Mouse (Mus musculus) gonadal fat pad, adult 2 months (tissue): Measurements from ENCODE around the gene Bcl2. TPM values are rescaled to one million over a fixed set of nuclear protein-coding genes. Genes with fewer than 3 reads are reported as not detected.

Source experiments
- DNase-seq: peaks from one replicate; pipeline ENCODE4 v3.0.0-alpha.2; 2012; ENCODE audit warnings: low read depth
- polyA plus RNA-seq: library from polyadenylated mRNA; depleted of rRNA; stranded (reverse); fragments of >200 nt; gene quantifications from 2 replicates; pipeline ENCODE4 v1.2.3, GENCODE M21; 2012

The Bcl2 gene
- polyA plus RNA-seq, 1 experiment, result 2.4 TPM

DNA sequence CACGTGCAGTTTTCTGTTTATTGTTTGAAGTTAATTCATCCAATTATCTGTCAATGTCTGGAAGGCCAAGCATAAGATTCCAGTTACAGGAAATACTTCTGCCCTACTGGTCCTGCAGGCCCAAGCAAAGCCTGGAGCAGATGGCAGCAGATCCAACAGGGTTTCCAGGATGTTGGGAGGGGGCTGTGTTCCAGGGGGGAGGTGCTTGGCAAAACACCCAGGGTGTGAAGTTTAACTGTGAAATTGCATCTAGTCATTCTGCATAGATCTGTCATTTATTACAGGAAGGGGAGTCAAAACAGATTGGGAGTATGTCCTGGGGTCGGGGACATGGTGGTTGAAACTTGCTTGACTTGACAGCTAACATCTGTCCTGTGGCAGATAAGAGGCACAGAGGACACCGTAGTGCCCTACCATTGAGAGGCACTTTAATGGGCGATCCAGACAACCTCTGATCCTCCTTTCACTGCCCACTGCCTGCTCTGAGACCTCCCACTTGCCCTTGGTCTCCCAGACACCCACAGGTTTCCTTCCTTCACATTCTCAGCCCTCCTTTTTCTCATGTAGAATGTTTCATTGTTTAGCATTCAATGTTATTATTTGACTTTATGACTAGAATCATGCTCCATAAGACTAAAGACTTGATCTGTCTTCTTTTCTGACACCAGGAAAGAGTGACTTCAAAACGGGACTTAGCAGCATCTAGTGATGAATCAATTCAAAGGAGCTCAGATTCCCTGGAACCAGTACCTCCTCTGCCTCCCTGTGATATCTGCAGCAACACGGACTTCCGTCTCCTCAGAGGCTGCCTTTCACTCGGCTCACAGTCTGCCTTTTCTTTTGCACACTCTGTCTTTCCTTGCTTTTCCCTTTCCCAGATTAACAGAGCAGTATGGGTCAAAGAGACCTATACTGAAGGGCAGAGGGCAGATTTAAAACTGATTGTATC lies 47.7 kb downstream of the Bcl2 start:
- DNase-seq, result no peak

DNA sequence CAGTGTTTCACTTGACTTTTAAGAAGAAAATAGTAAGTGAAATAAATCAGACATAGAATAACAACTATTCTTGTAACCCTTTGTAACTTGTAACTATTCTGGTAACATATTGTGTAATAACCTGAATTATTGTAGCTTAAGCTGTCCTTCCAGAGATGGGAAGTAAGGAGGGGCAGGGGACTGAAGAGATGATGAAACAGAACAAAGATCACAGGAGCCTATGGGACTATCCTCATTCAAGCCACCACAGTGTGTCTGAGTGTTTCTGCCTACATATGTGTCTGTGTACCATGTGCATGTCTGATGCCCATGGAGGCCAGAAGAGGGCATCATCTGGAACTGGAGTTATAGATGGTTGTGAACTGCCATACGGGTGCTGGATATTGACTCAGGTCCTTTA lies 49.1 kb downstream of the Bcl2 start:
- DNase-seq, result no peak

- no peak for DNase-seq
Observed at GRCm38 (mm10) chr1:106662486-106662885, 51.6 kb downstream of the Bcl2 start.

DNA sequence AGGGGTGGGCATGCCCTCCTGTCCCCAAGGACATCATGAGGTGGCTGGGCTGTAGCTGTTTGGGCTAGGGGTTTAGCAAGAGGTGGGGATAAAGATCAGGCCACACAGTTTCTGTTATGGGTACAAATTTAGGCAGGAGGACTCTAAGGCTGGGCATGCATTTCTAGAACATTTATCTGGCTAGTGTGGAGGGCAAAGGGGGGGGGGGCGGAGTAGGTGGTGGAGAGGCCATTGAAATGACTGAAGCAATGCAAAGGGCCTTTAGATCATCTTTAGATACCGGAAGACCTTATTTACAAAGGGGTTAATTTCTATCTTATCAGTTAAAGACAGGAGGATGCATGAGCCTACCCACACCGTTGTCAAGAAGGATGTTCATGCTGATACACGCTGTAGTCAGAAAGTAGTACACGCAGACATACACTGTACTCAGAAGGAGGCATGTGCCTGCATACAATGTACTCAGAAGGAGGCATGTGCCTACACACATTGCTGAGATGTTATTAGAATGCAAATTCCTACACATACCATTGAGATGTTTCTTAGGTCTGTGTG lies 55.7 kb downstream of the Bcl2 start:
- DNase-seq, result no peak

DNA sequence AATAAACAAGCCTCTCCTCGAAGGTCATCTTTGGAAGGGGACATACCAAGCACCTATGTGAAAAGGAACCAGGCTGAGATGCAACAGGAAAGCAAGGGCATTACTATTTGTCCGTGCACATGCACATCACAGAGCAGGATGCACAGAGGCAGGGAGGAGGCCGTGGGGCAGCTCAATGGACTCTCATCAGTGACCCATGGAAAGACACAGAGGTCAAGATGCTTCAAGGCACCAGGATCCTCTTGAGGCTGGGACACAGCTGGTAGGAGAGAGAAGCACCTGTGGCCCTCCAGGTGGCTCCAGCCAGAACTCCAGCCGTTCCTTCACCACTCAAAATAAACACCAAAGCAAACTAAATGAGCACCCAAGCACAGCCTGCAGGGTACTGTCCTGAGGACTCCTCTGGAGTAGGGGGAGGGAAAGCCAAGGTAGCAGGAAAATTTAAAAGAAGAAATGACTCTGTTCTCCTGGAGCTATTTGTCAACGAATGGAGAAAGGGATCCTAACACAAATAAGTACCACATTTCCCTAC lies 57.8 kb downstream of the Bcl2 start:
- no peak for DNase-seq

- no peak for DNase-seq
Observed at GRCm38 (mm10) chr1:106654254-106654653, 59.8 kb downstream of the Bcl2 start.

DNA sequence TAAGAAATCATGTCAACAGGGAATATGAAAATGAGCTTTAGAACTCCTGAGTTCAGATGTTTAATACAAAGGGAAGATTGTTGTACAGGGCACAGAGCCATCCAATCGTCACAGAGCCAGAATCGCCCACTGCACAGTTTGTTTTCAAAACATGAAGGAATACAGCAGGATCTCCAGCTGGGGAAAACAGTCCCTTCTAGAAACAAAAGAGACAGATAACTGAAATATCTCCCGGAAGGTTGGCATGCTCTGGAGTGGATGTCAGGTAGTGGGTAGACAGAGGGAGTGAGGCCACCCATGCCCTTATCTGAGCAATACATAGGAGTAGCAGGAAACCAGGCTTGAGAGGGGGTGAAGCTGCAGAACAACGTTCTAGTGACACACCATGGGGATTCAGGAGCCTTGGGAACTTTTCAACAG lies 60.6 kb downstream of the Bcl2 start:
- DNase-seq, result no peak

DNA sequence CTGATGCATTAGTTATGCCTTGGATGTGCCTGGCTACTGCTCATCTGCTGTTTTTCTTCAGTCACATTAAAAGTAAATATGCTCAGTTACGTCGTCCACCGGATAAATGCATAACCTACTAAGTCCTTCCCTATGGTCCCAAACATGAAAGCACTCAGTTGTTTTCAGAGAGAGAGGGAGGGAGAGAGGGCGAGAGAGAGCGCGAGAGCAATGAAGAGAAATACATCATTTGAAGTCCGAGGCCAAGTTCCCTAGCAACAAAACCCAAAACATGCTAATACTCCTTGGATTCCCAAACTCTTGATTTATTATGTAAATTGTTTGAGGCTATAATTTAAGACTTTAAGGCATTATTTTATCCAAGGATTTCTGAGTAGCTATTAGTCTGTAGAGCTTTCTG lies 62.9 kb downstream of the Bcl2 start:
- DNase-seq, result no peak

- DNase-seq, result no peak
Observed at GRCm38 (mm10) chr1:106650427-106650826, 63.6 kb downstream of the Bcl2 start.

DNA sequence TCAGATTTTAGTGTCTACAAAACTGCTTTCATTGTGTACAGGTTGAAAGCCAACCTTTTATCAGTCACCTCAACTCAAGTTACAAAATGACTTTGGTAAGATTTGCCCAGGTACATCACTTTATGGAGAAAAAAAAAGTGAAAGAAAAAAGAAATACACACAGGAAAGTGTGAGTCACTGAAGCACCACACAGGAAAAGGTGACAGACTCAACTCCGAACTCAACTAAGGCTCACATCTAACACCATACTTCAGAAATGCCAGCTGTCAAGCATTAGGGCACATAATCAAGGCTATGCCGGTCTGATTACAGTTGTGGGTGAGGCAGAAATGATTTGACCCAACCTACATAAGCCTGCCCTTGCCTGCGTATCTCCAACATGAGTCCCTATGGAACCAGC lies 66.7 kb downstream of the Bcl2 start:
- no peak for DNase-seq

- no peak for DNase-seq
Observed at GRCm38 (mm10) chr1:106644566-106644965, 69.5 kb downstream of the Bcl2 start.

GRCm38 (mm10) chr1:106643527-106643926 lies 70.5 kb downstream of the Bcl2 start:
- no peak for DNase-seq

DNA sequence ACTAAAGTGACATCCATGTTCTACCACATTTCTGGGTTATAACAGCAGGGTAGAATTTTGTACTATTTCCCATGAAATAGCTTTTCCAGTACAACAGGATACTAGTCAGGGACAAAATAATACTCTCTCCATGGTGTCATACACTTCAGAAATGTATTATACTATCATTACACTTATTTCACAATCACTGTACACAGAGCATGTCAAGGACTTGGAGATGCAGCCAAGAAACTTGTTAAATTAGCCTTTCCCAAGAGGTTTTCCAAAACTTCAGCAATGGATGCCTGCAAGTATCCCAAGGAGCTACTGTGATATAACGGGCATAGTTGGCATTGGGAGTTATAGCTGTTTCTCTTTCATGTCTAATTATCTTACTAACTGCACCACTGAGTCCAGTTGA lies 73.5 kb downstream of the Bcl2 start:
- DNase-seq, result no peak

DNA sequence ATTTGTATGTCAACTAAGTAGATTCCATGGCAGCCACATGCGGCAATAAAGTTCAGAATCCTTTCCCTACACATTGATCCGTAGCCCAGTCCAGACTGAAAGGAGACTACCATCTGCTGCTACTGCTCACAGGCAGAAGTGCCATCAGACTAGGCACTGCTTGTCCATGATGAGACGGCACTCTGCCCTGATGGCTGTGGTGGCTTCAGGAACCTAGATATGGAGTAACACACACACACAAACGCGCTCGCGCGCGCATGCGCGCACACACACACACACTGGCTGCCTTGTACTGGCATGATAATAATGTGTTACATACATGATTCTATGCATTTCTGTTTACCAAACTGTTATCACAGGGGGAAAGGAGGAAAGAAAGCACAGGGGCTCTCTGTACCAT lies 76.4 kb downstream of the Bcl2 start:
- no peak for DNase-seq

DNA sequence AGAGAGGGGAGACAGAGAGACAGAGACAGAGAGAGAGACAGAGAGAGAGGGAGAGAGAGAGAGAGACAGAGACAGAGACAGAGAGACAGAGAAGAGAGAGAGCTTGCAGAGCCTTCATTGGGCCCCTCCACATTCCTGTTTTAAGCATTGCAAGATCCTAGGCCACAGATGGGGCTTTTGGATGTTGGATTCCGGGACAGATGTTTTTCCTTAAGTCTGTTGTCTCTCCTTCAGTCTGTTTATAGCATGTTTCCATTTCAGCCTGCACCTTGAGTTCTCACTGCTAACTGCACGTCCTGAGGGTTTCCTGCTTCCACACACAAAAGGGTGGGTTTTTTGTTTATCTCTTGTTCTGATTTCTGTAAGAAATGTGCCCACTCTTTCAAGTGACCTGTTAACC lies 77.4 kb downstream of the Bcl2 start:
- no peak for DNase-seq

GRCm38 (mm10) chr1:106633207-106633606 lies 80.9 kb downstream of the Bcl2 start:
- no peak for DNase-seq

DNA sequence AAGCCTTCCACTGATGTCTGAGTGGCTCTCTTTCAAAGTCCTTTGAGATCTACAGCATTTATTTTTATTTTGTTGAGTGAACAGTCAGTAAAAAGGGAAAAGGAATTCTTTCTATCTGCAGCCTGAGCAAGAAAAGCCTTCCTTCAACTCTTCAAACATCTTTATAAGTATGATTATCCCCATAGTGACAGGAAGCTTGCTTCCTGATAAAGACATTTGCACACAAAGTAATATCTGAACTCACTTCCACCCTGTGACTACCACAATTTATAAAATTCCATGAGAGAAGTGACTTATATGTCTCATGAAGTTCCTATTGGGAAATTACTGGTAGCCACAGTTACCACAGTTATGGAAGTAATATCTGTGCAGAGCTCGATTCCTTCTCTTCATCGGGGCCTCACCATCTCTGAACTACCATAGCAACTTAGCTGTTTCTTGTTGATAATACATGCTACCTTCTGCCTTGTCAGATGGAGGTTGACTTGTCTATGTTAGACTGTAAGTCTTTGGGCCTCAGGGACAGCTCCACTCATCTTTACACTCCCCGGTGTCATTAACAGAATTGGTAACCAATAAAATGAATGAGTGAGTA lies 82.1 kb downstream of the Bcl2 start:
- DNase-seq, result no peak

DNA sequence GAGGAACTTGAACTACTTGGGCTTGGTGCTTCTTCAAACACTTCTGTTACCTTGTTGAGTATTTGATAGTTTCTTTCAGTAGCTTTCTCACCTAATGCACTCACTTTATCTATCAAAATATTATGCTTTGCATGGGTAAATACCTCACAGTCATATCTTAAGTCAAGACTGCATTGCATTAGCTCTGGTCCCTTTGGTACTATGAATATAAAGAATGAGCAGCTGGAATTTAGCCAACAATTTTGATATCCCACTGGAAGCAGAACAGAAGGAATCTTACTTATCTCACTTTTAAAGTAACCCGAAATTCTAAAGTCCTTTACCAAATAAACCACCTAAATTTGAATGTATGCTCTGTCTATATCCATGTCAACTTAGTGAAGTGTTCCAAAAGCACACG lies 83.1 kb downstream of the Bcl2 start:
- DNase-seq, result no peak

DNA sequence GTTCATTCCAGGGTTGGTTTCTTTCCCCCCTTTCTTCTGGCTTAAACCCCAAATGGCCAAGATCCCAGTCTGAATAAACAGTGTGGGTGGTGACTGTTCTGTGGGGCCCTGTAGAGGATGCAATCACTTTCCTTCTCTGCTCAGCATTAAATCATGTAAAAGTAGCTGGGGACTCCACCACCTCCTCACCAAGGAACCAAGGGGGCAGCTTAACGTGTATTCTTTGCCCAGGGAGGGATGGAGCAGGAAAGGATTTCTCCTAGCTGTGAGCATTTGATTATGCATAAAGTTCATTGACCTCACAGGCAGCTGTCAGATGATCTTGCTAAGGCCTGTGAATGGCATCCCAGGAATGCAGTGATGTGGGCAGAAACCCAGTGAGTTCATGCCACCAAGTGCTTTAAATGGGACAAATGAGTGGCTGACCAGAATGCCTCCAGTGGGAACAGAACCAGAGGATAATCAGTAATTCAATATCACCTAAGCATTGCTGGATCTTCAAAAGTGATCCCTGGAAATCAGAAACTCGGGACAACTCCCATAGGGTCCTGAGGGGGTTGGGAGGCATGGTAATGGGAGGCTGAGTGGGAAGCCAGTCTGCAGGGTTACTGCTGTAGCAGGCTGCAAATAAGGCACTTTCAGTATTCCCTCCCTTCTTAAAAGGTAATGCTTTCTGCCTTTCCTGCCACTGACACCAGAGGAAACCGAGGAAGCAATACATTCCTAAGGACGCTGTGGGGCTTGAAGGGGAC lies 84.0 kb downstream of the Bcl2 start:
- no peak for DNase-seq

DNA sequence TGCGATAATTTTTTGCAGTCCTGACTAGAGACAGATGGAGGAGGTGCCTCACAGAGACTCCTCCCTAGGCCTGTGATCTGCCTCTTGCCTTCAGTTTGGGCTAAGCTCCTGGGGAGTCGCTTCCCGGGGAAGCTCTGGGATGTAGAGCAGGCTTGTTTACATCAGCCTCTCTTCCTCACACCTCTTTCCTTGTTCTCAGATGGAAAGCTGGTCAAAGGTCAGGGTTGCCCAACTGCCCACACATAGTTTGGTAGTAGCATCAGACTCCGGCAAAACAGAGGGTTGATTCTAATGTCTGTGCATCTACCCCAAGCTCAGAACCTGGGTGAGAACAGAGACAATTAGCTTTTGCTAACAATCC lies 84.6 kb downstream of the Bcl2 start:
- DNase-seq, result no peak

DNA sequence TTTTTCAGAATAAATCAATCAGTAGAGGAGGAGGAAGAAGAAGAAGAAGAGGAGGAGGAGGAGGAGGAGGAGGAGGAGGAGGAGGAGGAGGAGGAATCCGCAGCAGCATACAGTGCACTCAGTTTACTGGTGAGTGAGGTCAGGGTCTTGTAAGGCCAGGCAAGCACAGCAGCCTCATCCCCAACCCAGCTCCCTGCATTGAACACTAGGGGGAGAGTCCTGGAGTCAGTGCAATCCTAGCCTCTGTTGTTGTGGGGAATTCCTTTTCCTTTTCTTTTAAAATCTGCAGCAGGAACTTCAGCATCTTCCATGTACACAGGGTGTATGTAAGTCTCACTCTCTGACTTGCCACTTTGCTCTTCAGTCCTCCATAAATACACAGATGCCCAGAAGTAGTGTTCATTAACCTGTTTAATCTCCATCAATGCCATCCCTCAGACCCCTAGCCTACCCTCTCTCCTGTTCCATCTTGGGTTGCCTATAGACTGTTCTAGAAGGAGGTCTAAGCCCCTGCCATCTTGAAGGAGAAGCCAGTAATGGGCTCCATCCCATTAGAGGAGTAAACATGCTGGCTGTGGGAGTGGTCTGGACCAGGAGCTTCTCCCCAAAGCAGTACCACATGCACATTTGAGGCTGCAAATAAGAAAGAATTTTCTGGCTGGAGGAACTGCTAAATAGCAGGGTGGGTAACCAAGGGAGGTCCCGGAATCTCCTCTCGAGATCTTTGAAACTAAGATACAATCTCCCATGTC lies 85.2 kb downstream of the Bcl2 start:
- no peak for DNase-seq
